Mouse (Mus musculus) thymus, adult 2 months (tissue): ENCODE measurements around the gene Nt5dc1.

Experiments used
- CTCF ChIP-seq: fragments of 200-500 bp; IDR thresholded peaks from 2 replicates; pipeline ENCODE4 v1.5.1; 2012; ENCODE audit warnings: mild to moderate bottlenecking, control low read depth, low read length, moderate library complexity, borderline replicate concordance; ENCODE audit not compliant: control insufficient read depth, poor library complexity, insufficient read depth; ENCODE audit errors: extremely low read depth
- POLR2A ChIP-seq: fragments of 200-500 bp; IDR thresholded peaks from 2 replicates; pipeline ENCODE4 v1.6.1; 2012; ENCODE audit warnings: mild to moderate bottlenecking, low read length, control low read depth, moderate library complexity; ENCODE audit not compliant: control insufficient read depth, poor library complexity, insufficient read depth; ENCODE audit errors: extremely low read depth

GRCm38 (mm10) chr10:34307070-34307469 is 111.3 kb downstream of the Nt5dc1 start:
- TF ChIP-seq POLR2A (no peak), CTCF (no peak)
